Comparison of ENCODE assay signal across 13 mouse cellular contexts in genomic region chr10:61510809-61511208, GRCm38 (mm10). TPM values are rescaled to one million over a fixed set of nuclear protein-coding genes. Genes with fewer than 3 reads are reported as not detected.
A peak's percentile ranks its signal among the peaks of the same experiment; 100 is the strongest.
DNase-seq lines count a peak whose midpoint lies in the region; ATAC-seq lines count a peak whose summit lies in the region.
"Had no signal": no experiment of that assay in that cellular context is flagged by ENCODE, and none has a peak within 500 bp of the region (broad histone marks: within the 10 kb centered on the region; RNA-seq: fewer than 3 reads in every experiment).

No protein-coding gene starts in this region.

- ATAC-seq in kidney, embryonic 14.5 days (ENCODE audit: low FRiP score, low TSS enrichment): peak; percentile 62; the same call in 1 of the 2 replicates
- peak; percentile 81 for ATAC-seq in megakaryocyte progenitor cell, adult 5-6 weeks (replicated peaks; ENCODE audit: poor library complexity)

- H3K9me3 ChIP-seq in kidney, embryonic 14.5 days (ENCODE audit: control insufficient read depth, low read length): no peaks in the 10 kb centered on the region
- H3K9me3 ChIP-seq: limb, embryonic 12.5 days had no signal

- H3K27ac ChIP-seq in kidney, embryonic 14.5 days (ENCODE audit: low read depth, low read length): no peak overlapping the region
- H3K27ac ChIP-seq: layer of hippocampus, adult 2 months; limb, embryonic 12.5 days; macrophage had no signal

- H3K4me2 ChIP-seq in kidney, embryonic 14.5 days (replicated peaks; ENCODE audit: low read depth, low read length): no peak overlapping the region
- H3K4me2 ChIP-seq: limb, embryonic 12.5 days had no signal

- WGBS in kidney, embryonic 14.5 days: 23% methylated on average over 7 of the region's 7 CpGs

- H3K9ac ChIP-seq in kidney, embryonic 14.5 days (ENCODE audit: low read depth, low read length): no peak overlapping the region
- H3K9ac ChIP-seq: limb, embryonic 12.5 days had no signal

- peak; percentile 2 for DNase-seq in adrenal gland, postnatal 14 days
- no peak for DNase-seq in adrenal gland, adult 8-10 months
- no peak for DNase-seq in kidney, adult 18-20 months
- peak; percentile 61 for DNase-seq in embryo, embryonic 11 days
- no peak for DNase-seq in layer of hippocampus, postnatal 14 days (ENCODE audit: low spot score in 2 of 2)
- no peak for DNase-seq in left cerebral cortex, adult 11 months (ENCODE audit: low spot score)
- DNase-seq: cerebellum, adult 11-12 months; gastrocnemius, postnatal 14 days had no signal

- H3K36me3 ChIP-seq in kidney, embryonic 14.5 days (ENCODE audit: control insufficient read depth, insufficient read depth, low read length): no peaks in the 10 kb centered on the region
- H3K36me3 ChIP-seq: limb, embryonic 12.5 days had no signal

- H3K4me3 ChIP-seq in kidney, embryonic 14.5 days (ENCODE audit: low read length): no peak overlapping the region
- H3K4me3 ChIP-seq: layer of hippocampus, adult 2 months; limb, embryonic 12.5 days had no signal

- H3K27me3 ChIP-seq in kidney, embryonic 14.5 days (ENCODE audit: control insufficient read depth, insufficient read depth, low read length): no peaks in the 10 kb centered on the region
- H3K27me3 ChIP-seq: limb, embryonic 12.5 days had no signal

- H3K4me1 ChIP-seq in kidney, embryonic 14.5 days (ENCODE audit: control insufficient read depth, insufficient read depth, low read length): 0 out of 2 replicates have a peak, but pooled peaks cover 4% of the 10 kb centered on the region

RNA-seq across cellular contexts. Expression of gene Lrrc20, which starts 35.2 kb away (rescaled TPM):
- total RNA-seq in adrenal gland, postnatal 14 days (2021): 11.7 and 15.5 TPM in 2 replicates
- 10 to 100 TPM; 11.9 to 29.3 (median 17.8) TPM for total RNA-seq in adrenal gland, adult 8-10 months (2022)
- polyA plus RNA-seq in kidney, embryonic 14.5 days (2014; fragmentation: Nextera tagmentation; extraction: Ambion mirVana): 6.3 and 9.0 TPM in 2 replicates
- 5.6 and 6.1 TPM in 2 replicates for total RNA-seq in megakaryocyte progenitor cell, adult 5-6 weeks (2015)
- 6.0 and 7.4 TPM in 2 replicates for total RNA-seq in megakaryocyte progenitor cell, adult 5-6 weeks (2017)
- total RNA-seq in layer of hippocampus, postnatal 14 days (2021): 10 to 100 TPM; 18.7 to 21.6 TPM

RNA-seq across cellular contexts. Expression of gene Eif4ebp2, which starts 58.3 kb away (rescaled TPM):
- total RNA-seq in adrenal gland, postnatal 14 days (2021): 109 and 114 TPM in 2 replicates
- total RNA-seq in adrenal gland, adult 8-10 months (2022): 100 to 1,000 TPM in 1 of 4 experiments, 10 to 100 TPM in 3; 82.0 to 113 (median 91.2) TPM
- polyA plus RNA-seq in kidney, embryonic 14.5 days (2014; fragmentation: Nextera tagmentation; extraction: Ambion mirVana): 54.4 and 61.9 TPM in 2 replicates
- total RNA-seq in megakaryocyte progenitor cell, adult 5-6 weeks (2015): 154 TPM in 2 replicates
- 11.2 and 12.1 TPM in 2 replicates for total RNA-seq in megakaryocyte progenitor cell, adult 5-6 weeks (2017)
- 10 to 100 TPM; 46.2 to 51.2 TPM for total RNA-seq in layer of hippocampus, postnatal 14 days (2021)

Comparison
In these comparisons a context has a peak if more than half of its experiments do, and no peak if none do; other contexts are left out.
1. DNase-seq: peak in adrenal gland, postnatal 14 days (single experiment) and embryo, embryonic 11 days (single experiment); none in adrenal gland, adult 8-10 months (single experiment), kidney, adult 18-20 months (single experiment), layer of hippocampus, postnatal 14 days (0 of 2) and left cerebral cortex, adult 11 months (single experiment).